In the genomic region with DNA sequence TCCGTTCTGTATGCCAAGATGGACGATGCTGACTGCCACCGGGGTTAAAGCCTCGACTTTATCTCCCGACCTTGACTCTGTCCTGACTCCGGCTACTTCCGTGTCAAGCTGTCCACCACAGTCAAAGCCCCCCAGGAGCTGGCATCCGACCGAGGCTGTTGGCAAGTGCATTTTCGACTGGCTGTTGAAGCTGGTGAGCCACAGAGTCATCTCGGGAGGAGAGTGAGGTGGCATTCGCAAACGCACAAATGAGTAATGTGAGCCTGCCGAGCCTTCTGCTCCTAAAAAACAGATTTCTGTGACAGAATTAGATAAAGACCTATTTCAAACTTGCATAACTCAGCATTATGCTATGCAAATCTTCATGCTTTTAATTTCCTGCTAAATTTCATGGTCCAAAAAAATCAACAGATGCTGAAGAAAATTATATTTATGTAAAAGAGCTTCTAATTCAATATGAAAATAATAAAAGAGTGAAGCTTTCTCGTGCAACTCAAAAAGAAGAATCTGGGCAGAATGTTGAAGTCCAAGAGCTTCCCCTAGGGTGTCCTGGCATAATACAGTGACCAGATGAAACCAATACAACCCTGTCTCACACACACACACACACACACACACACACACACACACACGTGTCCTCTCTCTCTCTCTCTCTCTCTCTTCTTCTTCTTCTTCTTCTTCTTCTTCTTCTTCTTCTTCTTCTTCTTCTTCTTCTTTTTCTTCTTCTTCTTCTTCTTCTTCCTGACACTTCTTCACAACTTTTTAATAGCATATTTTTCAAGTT, we compare ENCODE assay signal across 9 mouse cellular contexts.
DNase-seq lines count a peak whose midpoint lies in the region; ATAC-seq lines count a peak whose summit lies in the region.
"Had no signal": no experiment of that assay in that cellular context is flagged by ENCODE, and none has a peak within 500 bp of the region (broad histone marks: within the 10 kb centered on the region; RNA-seq: fewer than 3 reads in every experiment).

No protein-coding gene starts in this region.

- H3K9me3 ChIP-seq in hindbrain, embryonic 16.5 days (ENCODE audit: control insufficient read depth, low read length), result no peaks in the 10 kb centered on the region
- H3K9me3 ChIP-seq in hindbrain, embryonic 12.5 days (replicated peaks), result no peaks in the 10 kb centered on the region

- H3K4me1 ChIP-seq in hindbrain, embryonic 16.5 days (ENCODE audit: control insufficient read depth, insufficient read depth, low read depth, low read length), result no peaks in the 10 kb centered on the region
- H3K4me1 ChIP-seq in hindbrain, embryonic 12.5 days, result peaks cover 3% of the 10 kb centered on the region; the same call in 1 of the 2 replicates

- no peaks in the 10 kb centered on the region for H3K27me3 ChIP-seq in hindbrain, embryonic 16.5 days (replicated peaks; ENCODE audit: control insufficient read depth, insufficient read depth, low read length)
- no peaks in the 10 kb centered on the region for H3K27me3 ChIP-seq in hindbrain, embryonic 12.5 days

- no peak overlapping the region for H3K4me3 ChIP-seq in hindbrain, embryonic 16.5 days (ENCODE audit: low read length)
- no peak overlapping the region for H3K4me3 ChIP-seq in hindbrain, embryonic 12.5 days

- no peaks in the 10 kb centered on the region for H3K36me3 ChIP-seq in hindbrain, embryonic 16.5 days (ENCODE audit: control insufficient read depth, insufficient read depth, low read length)
- H3K36me3 ChIP-seq in hindbrain, embryonic 12.5 days, result no peaks in the 10 kb centered on the region

- 0 out of 2 replicates have a peak overlapping the region, but pooled peaks have one; percentile 17 for H3K9ac ChIP-seq in hindbrain, embryonic 16.5 days (ENCODE audit: low read depth, low read length)
- no peak overlapping the region for H3K9ac ChIP-seq in hindbrain, embryonic 12.5 days
- H3K9ac ChIP-seq: liver, postnatal 0 days had no signal

- peak overlapping the region; percentile 17; the same call in 1 of the 2 replicates for H3K4me2 ChIP-seq in hindbrain, embryonic 16.5 days (ENCODE audit: low read length)
- H3K4me2 ChIP-seq in hindbrain, embryonic 12.5 days (replicated peaks), result no peak overlapping the region

- DNase-seq in adrenal gland, postnatal 36 days, result peak; percentile 38 to 56
- DNase-seq in frontal cortex, postnatal 14 days (ENCODE audit: low spot score in 2 of 2), result peak; percentile 38 to 39
- peak; percentile 21 for DNase-seq in ovary, postnatal 14 days (ENCODE audit: low spot score)
- no peak for DNase-seq in urinary bladder, postnatal 10 days (ENCODE audit: low spot score)
- no peak for DNase-seq in natural killer cell, adult 2 months (ENCODE audit: low spot score in 2 of 2)
- DNase-seq: liver, postnatal 0 days had no signal

- H3K27ac ChIP-seq in hindbrain, embryonic 16.5 days (ENCODE audit: low read depth, low read length), result no peak overlapping the region
- no peak overlapping the region for H3K27ac ChIP-seq in hindbrain, embryonic 12.5 days

- 62% methylated on average over 16 of the region's 16 CpGs for WGBS in hindbrain, embryonic 16.5 days
- 76% methylated on average over 16 of the region's 16 CpGs for WGBS in hindbrain, embryonic 12.5 days

- peak; percentile 30 for ATAC-seq in hindbrain, embryonic 16.5 days
- no peak for ATAC-seq in hindbrain, embryonic 12.5 days (ENCODE audit: low FRiP score)
- no peak for ATAC-seq in megakaryocyte, adult 5-6 weeks (ENCODE audit: poor library complexity, severe bottlenecking)
- ATAC-seq: liver, postnatal 0 days had no signal

Comparison
In these comparisons a context has a peak if more than half of its experiments do, and no peak if none do; other contexts are left out.
1. DNase-seq: peak in adrenal gland, postnatal 36 days (2 of 2), frontal cortex, postnatal 14 days (2 of 2) and ovary, postnatal 14 days (single experiment); none in urinary bladder, postnatal 10 days (single experiment) and natural killer cell, adult 2 months (0 of 2).